Mouse (Mus musculus) Muller cell, postnatal 12 days (primary cell): Measurements from ENCODE around the gene Mgat2.
"Not testable (repeated sequence)": the region's sequence is repeated elsewhere in the genome, so short reads cannot be mapped to it uniquely, and the experiment has no call there.

Source experiments
- DNase-seq: peaks from one replicate; pipeline ENCODE4 v3.0.0-alpha.2; 2015; ENCODE audit errors: inconsistent ontology term

Mgat2 gene

GRCm38 (mm10) chr12:69183583-69184308, at the start of gene Mgat2, which contains the start of gene Rpl36al:
TSS of gene Mgat2 (plus strand) at chr12:69184157.
TSS of gene Rpl36al (minus strand) at chr12:69184083.
- peak; percentile 99 for DNase-seq

GRCm38 (mm10) chr12:69139201-69139600, 44.8 kb upstream of the Mgat2 start:
- no peak for DNase-seq

GRCm38 (mm10) chr12:69139841-69140240, 44.1 kb upstream of the Mgat2 start:
- no peak for DNase-seq

- DNase-seq = no peak
These were observed 40.5 kb upstream of the Mgat2 start for GRCm38 (mm10) chr12:69143460-69143859.

GRCm38 (mm10) chr12:69147166-69147735, 36.7 kb upstream of the Mgat2 start:
- no peak for DNase-seq

GRCm38 (mm10) chr12:69150049-69150448, 33.9 kb upstream of the Mgat2 start:
- no peak for DNase-seq

GRCm38 (mm10) chr12:69155923-69156322, 28.0 kb upstream of the Mgat2 start:
- no peak for DNase-seq

GRCm38 (mm10) chr12:69156436-69156835, 27.5 kb upstream of the Mgat2 start:
- DNase-seq = no peak

GRCm38 (mm10) chr12:69157107-69157506, 26.9 kb upstream of the Mgat2 start:
- no peak for DNase-seq

- DNase-seq = no peak
These were observed 25.6 kb upstream of the Mgat2 start for GRCm38 (mm10) chr12:69158366-69158764.

- DNase-seq = peak; percentile 98
These were observed 25.0 kb upstream of the Mgat2 start, which contains the start of gene Rps29 for GRCm38 (mm10) chr12:69158765-69159577. TSS of gene Rps29 (minus strand) at chr12:69159186.

GRCm38 (mm10) chr12:69159578-69159940, 24.4 kb upstream of the Mgat2 start:
- DNase-seq = peak; percentile 92

- not testable (repeated sequence) for DNase-seq
These were observed 23.3 kb upstream of the Mgat2 start for GRCm38 (mm10) chr12:69160677-69161076.

- DNase-seq = not testable (repeated sequence)
These were observed 20.4 kb upstream of the Mgat2 start for GRCm38 (mm10) chr12:69163586-69163985.

- no peak for DNase-seq
These were observed 19.1 kb upstream of the Mgat2 start for GRCm38 (mm10) chr12:69164904-69165303.

GRCm38 (mm10) chr12:69166861-69167581, 16.9 kb upstream of the Mgat2 start:
- not testable (repeated sequence) for DNase-seq

GRCm38 (mm10) chr12:69167656-69168460, 16.1 kb upstream of the Mgat2 start:
- DNase-seq = no peak

GRCm38 (mm10) chr12:69168461-69169106, 15.4 kb upstream of the Mgat2 start, which contains the start of gene Lrr1:
TSS of gene Lrr1 (plus strand) at chr12:69168814.
- peak; percentile 89 for DNase-seq

GRCm38 (mm10) chr12:69171307-69171706, 12.7 kb upstream of the Mgat2 start:
- DNase-seq = no peak

- DNase-seq = no peak
These were observed 8.0 kb upstream of the Mgat2 start for GRCm38 (mm10) chr12:69175975-69176374.
